Mouse (Mus musculus): ENCODE results near the gene Mecom. TPM values are rescaled to one million over a fixed set of nuclear protein-coding genes. Genes with fewer than 3 reads are reported as not detected.

Gene Mecom
- total and polyA plus RNA-seq, 3 experiments: not detected

DNA sequence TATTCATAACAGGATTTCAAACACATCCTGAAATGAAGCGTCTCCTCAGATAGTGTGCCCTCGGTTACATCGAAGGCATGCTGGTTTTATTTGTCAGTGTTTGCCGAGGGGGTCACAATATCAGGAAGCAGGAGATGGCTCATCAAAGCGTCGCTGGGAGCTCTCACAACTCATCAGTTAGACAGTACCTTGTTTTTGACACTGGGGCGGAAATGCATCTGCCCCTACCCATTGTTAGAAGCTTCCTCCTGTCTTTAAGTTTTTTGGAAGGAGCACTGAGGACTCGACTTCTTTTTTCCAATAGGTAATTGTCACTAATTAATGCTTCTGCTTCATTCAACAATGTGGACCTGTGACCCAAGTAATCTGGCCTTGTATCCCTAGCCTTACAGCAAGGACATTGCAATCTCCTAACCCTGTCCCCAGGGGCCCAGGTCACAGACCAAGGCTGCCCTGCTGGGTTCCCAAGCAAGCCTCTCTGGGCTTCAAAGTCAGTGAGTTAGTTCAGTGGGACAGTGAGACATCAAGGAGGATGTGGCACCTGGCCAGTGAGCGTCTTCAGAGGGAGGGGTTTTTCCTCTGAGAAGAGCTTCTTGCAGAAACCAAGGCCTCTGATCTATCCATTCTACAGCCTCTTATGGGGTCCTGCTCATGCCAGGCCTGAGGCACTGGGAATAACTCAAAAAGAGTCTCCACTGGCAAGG, 89.7 kb downstream of the Mecom start:
- Histone ChIP-seq H3K9ac (ENCODE audit: insufficient read depth, low read depth) (no peak overlapping the region), H3K4me2 (ENCODE audit: insufficient read depth, low read depth, poor library complexity, severe bottlenecking) (no peak overlapping the region), H3K36me3 (replicated peaks in 1 of 2; ENCODE audit: control insufficient read depth in 1 of 2, insufficient read depth in 1 of 2, low read length in 1 of 2) (no peaks in the 10 kb centered on the region), H3K4me3 (replicated peaks in 1 of 3; ENCODE audit: low read depth in 2 of 3, low read length in 2 of 3, poor library complexity in 1 of 3) (no peak overlapping the region), H3K27me3 (replicated peaks) (no peaks in the 10 kb centered on the region), H3K27ac (ENCODE audit: insufficient read depth, low read depth) (no peak overlapping the region), H3K79me2 (replicated peaks; ENCODE audit: control insufficient read depth, extremely low read depth, insufficient read depth, poor library complexity, severe bottlenecking) (no peaks in the 10 kb centered on the region), H3K9me3 (replicated peaks; ENCODE audit: low read length) (no peaks in the 10 kb centered on the region), H3K4me1 (ENCODE audit: control insufficient read depth in 1 of 2, insufficient read depth in 2 of 2) (no peaks in the 10 kb centered on the region)
- in situ Hi-C loops (cut with MboI; ENCODE audit: low pct_ligation_motif_present, low pct_unique_long_range_greater_than_20kb, low sequenced_read_pairs) (no loop called here), dilution Hi-C loops (cut with MboI; ENCODE audit: extremely low pct_ligation_motif_present, extremely low pct_unique_long_range_greater_than_20kb, low sequenced_read_pairs) (no loop called here)
- no peak for TF ChIP-seq JUN (IDR thresholded peaks at IDR 0.05; ENCODE audit: insufficient read depth, low read depth, low read length)
- DNase-seq (ENCODE audit: extremely low read depth): no peak

- H3K27ac ChIP-seq (ENCODE audit: insufficient read depth, low read depth): no peak overlapping the region
- in situ Hi-C loops (cut with MboI; ENCODE audit: low pct_ligation_motif_present, low pct_unique_long_range_greater_than_20kb, low sequenced_read_pairs): no loop called here
- no peak overlapping the region for H3K4me3 ChIP-seq (replicated peaks in 1 of 3; ENCODE audit: low read depth in 2 of 3, low read length in 2 of 3, poor library complexity in 1 of 3)
- H3K79me2 ChIP-seq (replicated peaks; ENCODE audit: control insufficient read depth, extremely low read depth, insufficient read depth, poor library complexity, severe bottlenecking): no peaks in the 10 kb centered on the region
- no peaks in the 10 kb centered on the region for H3K27me3 ChIP-seq (replicated peaks)
- H3K9me3 ChIP-seq (replicated peaks; ENCODE audit: low read length): no peaks in the 10 kb centered on the region
- no peak overlapping the region for H3K4me2 ChIP-seq (ENCODE audit: insufficient read depth, low read depth, poor library complexity, severe bottlenecking)
- no peaks in the 10 kb centered on the region for H3K4me1 ChIP-seq (ENCODE audit: control insufficient read depth in 1 of 2, insufficient read depth in 2 of 2)
- DNase-seq (ENCODE audit: extremely low read depth): no peak
- TF ChIP-seq MXI1 (IDR thresholded peaks at IDR 0.05; ENCODE audit: low read depth, low read length) (no peak), MAX (IDR thresholded peaks at IDR 0.05; ENCODE audit: low read length) (no peak), NRF1 (IDR thresholded peaks at IDR 0.05; ENCODE audit: low read depth, low read length) (no peak), ETS1 (conservative IDR thresholded peaks at IDR 0.05; ENCODE audit: low read depth, low read length) (no peak), JUN (IDR thresholded peaks at IDR 0.05; ENCODE audit: insufficient read depth, low read depth, low read length) (no peak), ZNF384 (IDR thresholded peaks at IDR 0.05; ENCODE audit: low read depth, low read length) (no peak), KAT2A (IDR thresholded peaks at IDR 0.05; ENCODE audit: insufficient replicate concordance, low read length) (no peak), JUND (conservative IDR thresholded peaks at IDR 0.05; ENCODE audit: low read depth, low read length) (no peak), USF1 (IDR thresholded peaks at IDR 0.05; ENCODE audit: low read depth, low read length) (no peak), ZMIZ1 (IDR thresholded peaks at IDR 0.05; ENCODE audit: low read depth, low read length) (no peak), TCF12 (IDR thresholded peaks at IDR 0.05; ENCODE audit: low read depth, low read length) (no peak), POLR2A (IDR thresholded peaks at IDR 0.05; ENCODE audit: low read depth, low read length) (no peak)
- no peak overlapping the region for H3K9ac ChIP-seq (ENCODE audit: insufficient read depth, low read depth)
- dilution Hi-C loops (cut with MboI; ENCODE audit: extremely low pct_ligation_motif_present, extremely low pct_unique_long_range_greater_than_20kb, low sequenced_read_pairs): no loop called here
- no peaks in the 10 kb centered on the region for H3K36me3 ChIP-seq (replicated peaks in 1 of 2; ENCODE audit: control insufficient read depth in 1 of 2, insufficient read depth in 1 of 2, low read length in 1 of 2)
Observed at GRCm38 (mm10) chr3:30455902-30456301, 91.9 kb downstream of the Mecom start.

All from CH12.LX (cell line).